Mouse (Mus musculus): ENCODE measurements at regions not wholly inside any gene's neighbourhood (a gene's known extent, or its start where the extent isn't known, plus 50 kb on each side); places are given as distances from the start of the nearest gene placed in this dataset.

DNA sequence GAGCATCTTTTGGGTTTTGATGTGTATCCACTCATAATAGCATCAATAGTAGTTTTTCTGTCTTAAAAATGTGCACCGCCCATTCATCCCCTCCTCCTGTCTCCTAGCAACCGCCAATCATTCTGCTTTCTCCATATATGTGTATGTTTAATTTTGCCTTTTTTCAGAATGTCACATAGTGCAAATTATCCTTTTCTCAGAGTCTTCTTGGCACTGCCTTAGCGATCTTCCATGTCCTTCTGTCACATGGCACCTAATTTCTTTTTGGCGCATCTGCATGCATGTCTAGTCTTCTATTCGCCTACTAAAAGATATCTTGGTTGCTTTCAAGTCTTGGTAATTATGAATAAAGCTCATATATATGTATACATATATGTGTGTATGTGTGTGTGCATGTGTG is 573.0 kb downstream of the Gm19410 start:
- H3K27ac ChIP-seq, result no peak overlapping the region
- intact Hi-C loops (cut with DNase I), result no loop called here
- no peak overlapping the region for H3K4me3 ChIP-seq
- no peak for TF ChIP-seq CTCF (IDR thresholded peaks at IDR 0.05)
- no peak for DNase-seq (ENCODE audit: extremely low spot score in 1 of 2, low spot score in 2 of 2)

DNA sequence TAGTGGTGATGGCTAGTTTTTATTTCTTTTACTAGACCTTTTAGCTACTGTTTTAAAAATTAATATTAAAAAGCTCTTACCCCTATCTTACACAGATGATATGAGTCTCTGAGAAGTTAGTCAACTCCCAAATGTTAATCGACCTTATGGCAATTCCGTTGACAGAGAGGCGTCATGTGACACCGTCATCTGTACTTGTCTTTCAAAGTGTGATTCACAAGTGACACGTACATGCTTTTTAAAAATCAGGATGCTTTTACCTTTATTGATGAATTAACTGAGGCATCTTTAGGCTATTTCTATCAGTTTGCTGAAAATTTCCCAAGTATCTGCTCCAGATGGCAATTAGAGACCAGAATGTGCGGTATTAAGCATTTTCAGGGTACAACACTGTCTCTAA is 573.9 kb downstream of the Gm19410 start:
- no peak for TF ChIP-seq CTCF (IDR thresholded peaks at IDR 0.05)
- intact Hi-C loops (cut with DNase I), result no loop called here
- Histone ChIP-seq H3K4me3 (no peak overlapping the region), H3K27ac (no peak overlapping the region)
- no peak for DNase-seq (ENCODE audit: extremely low spot score in 1 of 2, low spot score in 2 of 2)

DNA sequence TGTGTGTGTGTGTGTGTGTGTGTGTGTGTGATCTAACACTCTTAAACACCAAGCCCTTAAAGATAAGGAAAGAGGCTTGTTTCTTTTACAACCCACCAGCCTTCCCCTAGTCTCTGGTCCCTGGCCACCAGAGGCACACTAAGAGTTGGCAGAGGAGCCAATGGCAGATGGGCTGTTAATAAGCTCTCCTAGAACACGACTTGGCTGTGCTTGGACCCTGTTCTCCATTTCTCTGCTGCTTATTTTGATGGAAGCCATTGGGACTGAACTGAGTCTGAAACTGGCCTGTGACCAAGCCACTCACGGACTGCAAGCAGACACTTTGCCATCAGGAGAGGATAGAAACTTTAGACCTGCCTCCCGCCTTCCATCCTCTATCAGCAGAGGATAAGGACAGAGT is 574.9 kb downstream of the Gm19410 start:
- no peak for TF ChIP-seq CTCF (IDR thresholded peaks at IDR 0.05)
- DNase-seq (ENCODE audit: extremely low spot score in 1 of 2, low spot score in 2 of 2), result no peak
- no peak overlapping the region for H3K27ac ChIP-seq
- intact Hi-C loops (cut with DNase I), result no loop called here
- H3K4me3 ChIP-seq, result no peak overlapping the region

DNA sequence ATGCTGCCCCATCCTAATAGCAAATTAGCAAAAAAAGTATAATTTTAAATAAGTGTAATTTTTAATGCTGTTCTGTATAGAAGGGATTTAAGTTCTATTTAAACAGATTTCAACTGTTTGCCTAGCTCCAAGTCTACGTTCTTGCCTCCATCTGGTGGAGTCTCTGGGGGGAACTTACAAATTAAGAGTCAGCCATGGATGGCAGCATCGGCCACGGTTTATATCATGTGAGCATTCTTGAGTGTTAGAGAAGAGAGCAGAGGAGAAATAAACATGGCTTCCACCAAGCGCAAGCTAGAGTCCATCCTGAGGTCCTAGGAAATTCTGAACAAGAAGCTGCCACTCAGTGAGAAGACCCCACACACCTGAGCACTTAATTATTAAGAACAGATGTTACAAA is 576.4 kb downstream of the Gm19410 start:
- intact Hi-C loops (cut with DNase I), result no loop called here
- no peak for TF ChIP-seq CTCF (IDR thresholded peaks at IDR 0.05)
- Histone ChIP-seq H3K4me3 (no peak overlapping the region), H3K27ac (no peak overlapping the region)
- DNase-seq (ENCODE audit: extremely low spot score in 1 of 2, low spot score in 2 of 2), result no peak

DNA sequence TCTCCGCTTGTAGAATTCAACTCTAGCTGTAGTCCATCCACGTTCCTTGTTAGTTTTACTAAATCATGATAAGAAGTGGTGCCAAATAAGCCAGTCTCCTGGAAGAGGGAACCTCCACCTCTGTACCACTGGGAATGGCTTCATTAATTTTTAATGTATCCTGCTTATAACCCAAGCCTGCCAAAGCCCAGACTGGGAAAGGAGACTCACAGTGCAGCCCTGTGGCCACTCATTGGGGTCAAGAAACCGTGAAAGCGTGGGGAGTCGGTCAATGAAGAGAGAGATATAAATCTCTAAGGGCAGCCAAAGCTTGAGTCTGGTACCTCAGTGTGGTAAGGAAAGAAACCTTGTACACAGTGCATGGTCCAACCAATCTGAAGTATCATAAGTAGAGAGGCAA is 577.1 kb downstream of the Gm19410 start:
- H3K27ac ChIP-seq, result no peak overlapping the region
- no peak overlapping the region for H3K4me3 ChIP-seq
- TF ChIP-seq CTCF (IDR thresholded peaks at IDR 0.05), result no peak
- DNase-seq (ENCODE audit: extremely low spot score in 1 of 2, low spot score in 2 of 2), result no peak
- intact Hi-C loops (cut with DNase I), result no loop called here

DNA sequence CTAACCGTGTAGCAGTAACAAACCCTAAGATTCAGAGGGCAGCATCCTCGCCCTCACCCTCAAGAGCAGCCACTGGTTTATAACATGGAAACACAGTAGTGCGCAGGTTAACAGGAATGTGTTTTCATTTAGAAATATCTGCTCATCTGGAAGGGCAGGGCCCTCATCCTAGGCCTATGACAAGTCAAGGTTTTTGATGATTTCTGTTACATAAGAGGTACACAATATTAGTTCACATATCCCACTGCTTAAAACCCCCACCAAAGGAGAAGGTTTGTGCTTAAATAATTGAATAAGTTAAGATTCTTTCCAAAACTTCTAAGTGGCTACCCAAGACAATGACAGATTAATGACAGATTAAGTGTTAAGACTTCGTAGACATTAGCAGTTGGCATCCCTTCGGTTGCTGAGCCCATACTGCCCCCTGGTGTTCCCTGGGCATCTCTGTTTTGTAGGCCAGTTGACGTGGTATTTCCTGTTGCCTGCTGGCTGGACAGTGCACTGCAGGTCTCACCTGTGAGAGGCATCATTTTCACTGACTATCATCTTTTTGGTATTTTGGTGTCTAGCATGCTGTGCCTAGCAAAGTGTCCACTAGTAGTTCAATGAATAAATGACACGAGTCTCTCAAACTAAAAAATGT is 581.2 kb downstream of the Gm19410 start:
- intact Hi-C loops (cut with DNase I), result loop anchor here (1.0 to 5.0 kb wide), 5 partner anchors 100 to 620 kb away; no protein-coding TSS in a partner anchor
- Histone ChIP-seq H3K4me3 (no peak overlapping the region), H3K27ac (no peak overlapping the region)
- TF ChIP-seq CTCF (IDR thresholded peaks at IDR 0.05), result peak; percentile 98
- DNase-seq (ENCODE audit: extremely low spot score in 1 of 2, low spot score in 2 of 2), result peak; percentile 79 to 80

DNA sequence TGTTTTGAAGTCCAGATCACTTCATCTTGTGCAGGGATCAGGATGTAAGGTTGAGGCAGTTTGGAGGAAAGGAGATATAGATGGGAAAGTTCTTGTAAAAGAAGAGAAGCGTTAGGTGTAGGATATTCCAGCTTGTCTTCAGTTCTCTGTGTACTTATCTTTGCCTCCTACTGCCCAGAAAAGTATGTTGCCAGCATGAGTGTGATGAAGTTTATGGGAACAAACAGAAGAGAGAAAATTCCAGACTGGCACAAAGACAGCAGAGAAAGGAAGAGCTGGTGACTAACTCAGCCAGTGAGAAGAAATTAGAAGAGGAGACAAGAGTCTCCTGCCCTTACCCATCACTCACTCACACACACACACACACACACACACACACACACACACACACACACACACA is 582.5 kb downstream of the Gm19410 start:
- intact Hi-C loops (cut with DNase I), result loop anchor here (5.0 kb wide), 2 partner anchors 486 to 621 kb away; no protein-coding TSS in a partner anchor
- Histone ChIP-seq H3K27ac (no peak overlapping the region), H3K4me3 (no peak overlapping the region)
- TF ChIP-seq CTCF (IDR thresholded peaks at IDR 0.05), result no peak
- no peak for DNase-seq (ENCODE audit: extremely low spot score in 1 of 2, low spot score in 2 of 2)

DNA sequence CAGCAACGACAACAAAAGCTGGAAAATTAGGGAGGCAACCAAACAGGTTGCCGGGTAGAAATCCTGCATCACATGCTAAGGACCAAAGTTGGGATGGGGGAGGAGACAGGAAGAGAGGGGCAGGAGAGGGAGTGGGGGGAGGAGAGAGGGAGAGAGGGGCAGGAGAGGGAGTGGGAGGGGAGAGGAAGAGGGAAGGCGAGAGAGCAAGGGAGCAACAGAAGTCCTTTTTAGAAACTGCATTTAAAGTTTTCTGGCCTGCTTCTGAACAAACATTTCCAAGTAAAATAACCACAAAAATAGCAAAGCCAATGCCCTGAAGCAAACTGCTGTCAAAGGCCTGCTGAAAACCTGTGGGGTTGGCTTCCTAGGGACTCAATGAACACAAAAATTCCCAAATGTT is 589.3 kb downstream of the Gm19410 start:
- no peak for TF ChIP-seq CTCF (IDR thresholded peaks at IDR 0.05)
- no peak overlapping the region for H3K27ac ChIP-seq
- no peak for DNase-seq (ENCODE audit: extremely low spot score in 1 of 2, low spot score in 2 of 2)
- intact Hi-C loops (cut with DNase I), result no loop called here
- no peak overlapping the region for H3K4me3 ChIP-seq

DNA sequence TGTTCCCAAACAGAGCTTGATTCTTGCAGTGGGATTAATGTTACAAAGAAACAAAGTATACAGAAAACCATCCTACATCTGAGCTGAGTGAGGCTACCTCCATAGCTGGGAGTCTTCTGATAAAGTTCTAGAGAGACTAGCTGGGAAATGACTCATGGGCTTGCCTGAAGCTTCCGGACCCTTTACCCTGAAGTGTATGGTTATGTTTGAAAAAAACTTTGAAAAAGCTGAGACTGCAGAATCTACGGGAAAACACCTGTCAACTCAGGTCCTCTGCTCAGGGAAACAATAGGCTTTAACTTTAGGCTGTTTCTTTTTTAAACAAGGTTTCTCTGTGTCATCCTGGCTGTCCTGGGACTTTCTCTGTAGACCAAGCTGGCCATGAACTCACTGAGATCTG is 593.4 kb downstream of the Gm19410 start:
- Histone ChIP-seq H3K4me3 (no peak overlapping the region), H3K27ac (no peak overlapping the region)
- DNase-seq (ENCODE audit: extremely low spot score in 1 of 2, low spot score in 2 of 2), result no peak
- no peak for TF ChIP-seq CTCF (IDR thresholded peaks at IDR 0.05)
- intact Hi-C loops (cut with DNase I), result no loop called here

DNA sequence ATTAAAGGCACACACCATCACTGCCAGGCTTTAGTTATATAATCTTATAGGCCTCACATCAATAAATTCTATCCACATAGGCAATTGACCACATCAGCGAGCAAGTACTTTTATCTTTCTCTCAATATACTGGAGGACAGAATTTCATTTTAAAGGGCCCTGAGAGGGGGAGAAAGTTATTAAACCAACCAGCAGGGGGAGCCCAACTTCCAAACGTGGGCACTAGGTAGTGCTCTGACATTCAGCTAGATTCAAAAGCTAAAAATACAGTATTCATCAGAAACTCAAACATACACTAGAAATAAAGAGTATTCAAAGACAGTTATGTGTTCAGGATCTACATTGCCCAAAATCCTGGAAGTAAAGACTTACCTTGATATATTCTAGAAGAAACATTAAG is 595.7 kb downstream of the Gm19410 start:
- peak; percentile 92 for TF ChIP-seq CTCF (IDR thresholded peaks at IDR 0.05)
- peak; percentile 78 for DNase-seq (ENCODE audit: extremely low spot score in 1 of 2, low spot score in 2 of 2)
- H3K27ac ChIP-seq, result no peak overlapping the region
- intact Hi-C loops (cut with DNase I), result loop anchor here (1.0 to 5.0 kb wide), 2 partner anchors 162 to 701 kb away; no protein-coding TSS in a partner anchor
- no peak overlapping the region for H3K4me3 ChIP-seq

DNA sequence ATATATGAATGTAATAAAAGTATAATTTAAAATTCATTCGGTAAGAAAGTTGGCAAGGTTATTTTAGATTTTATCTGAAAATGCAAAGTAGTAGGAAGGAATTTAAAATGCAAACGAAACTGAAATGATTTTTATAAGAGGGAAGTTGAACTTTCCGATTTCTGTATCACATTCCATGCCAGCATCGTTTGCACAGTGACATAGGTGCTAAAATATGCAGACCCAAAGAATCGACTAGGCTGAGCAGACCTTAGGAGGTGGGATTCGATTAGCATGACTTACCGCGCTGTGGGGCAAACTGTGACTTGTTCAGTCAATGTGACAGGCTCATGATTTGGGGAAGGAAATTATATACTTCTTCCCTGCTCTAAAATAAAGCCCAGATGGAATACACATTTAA is 596.2 kb downstream of the Gm19410 start:
- no peak for TF ChIP-seq CTCF (IDR thresholded peaks at IDR 0.05)
- no peak for DNase-seq (ENCODE audit: extremely low spot score in 1 of 2, low spot score in 2 of 2)
- Histone ChIP-seq H3K4me3 (no peak overlapping the region), H3K27ac (no peak overlapping the region)
- intact Hi-C loops (cut with DNase I), result loop anchor here (1.0 to 5.0 kb wide), 3 partner anchors 65 to 700 kb away; no protein-coding TSS in a partner anchor

DNA sequence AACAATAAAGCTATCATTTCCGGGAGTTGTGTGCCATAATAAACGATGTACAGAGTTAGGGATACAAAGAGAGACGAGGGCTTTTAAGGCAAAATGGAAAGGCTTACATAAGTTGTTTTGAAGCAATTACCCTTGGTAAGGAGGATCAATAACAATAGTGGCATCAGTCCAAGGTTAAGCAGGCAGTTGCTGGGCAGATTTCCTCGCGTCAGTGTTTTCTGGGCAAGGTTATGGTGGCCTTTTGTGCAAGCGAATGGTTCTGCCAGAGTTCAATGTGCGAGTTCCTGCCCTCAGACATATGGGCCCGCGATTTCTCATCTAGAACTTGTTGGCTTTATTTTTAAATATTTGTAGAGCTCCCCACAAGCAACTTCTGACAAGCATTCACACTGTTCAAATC is 597.7 kb downstream of the Gm19410 start:
- no peak for TF ChIP-seq CTCF (IDR thresholded peaks at IDR 0.05)
- intact Hi-C loops (cut with DNase I), result loop anchor here (2.0 to 5.0 kb wide), 2 partner anchors 64 to 699 kb away; no protein-coding TSS in a partner anchor
- no peak overlapping the region for H3K27ac ChIP-seq
- no peak for DNase-seq (ENCODE audit: extremely low spot score in 1 of 2, low spot score in 2 of 2)
- H3K4me3 ChIP-seq, result no peak overlapping the region
